Mouse (Mus musculus): ENCODE results near the gene Tjp2.
"Not testable (repeated sequence)": the region's sequence is repeated elsewhere in the genome, so short reads cannot be mapped to it uniquely, and the experiment has no call there.

The Tjp2 gene

DNA sequence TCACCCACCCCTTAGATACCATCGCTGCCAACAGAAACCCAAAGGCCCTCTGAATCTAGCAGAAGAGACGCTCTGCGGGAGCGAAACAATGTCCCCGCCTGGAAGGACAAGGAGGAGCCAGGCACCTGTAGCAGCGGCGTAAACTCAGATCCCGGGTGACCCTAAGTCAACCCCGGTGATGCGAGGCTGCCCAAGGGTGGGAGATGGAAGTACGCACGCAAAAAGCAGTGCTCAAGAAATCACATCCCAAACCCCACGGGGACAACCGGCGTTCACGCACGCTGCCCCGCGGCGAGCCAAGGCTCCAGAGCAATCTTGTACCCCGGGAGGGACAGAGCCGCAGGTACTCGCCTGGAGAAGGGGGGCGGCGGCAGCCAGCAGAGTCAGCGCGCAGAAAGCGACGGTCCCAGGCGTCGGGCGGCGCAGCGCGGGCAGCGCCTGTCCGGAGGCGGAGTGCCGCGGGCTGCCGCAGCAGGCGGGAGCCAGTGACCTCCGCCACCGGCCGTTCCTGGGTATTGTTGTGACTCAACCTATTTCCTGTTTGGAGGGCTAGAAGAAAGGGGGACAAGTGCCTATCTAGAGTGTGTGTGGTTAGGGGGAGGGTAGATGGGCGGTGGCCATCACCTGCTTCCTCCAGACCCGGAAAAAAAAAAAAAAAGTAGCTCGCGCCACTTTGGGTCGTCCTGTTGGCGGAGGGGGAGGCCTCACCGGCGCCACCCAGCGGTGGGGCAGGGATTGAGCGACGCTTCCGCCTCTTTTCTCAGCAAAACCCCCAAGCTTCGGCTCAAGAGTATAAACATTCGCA lies at the start of gene Tjp2:
Tjp2 (minus strand) TSS at position 531 of the 805 bp plus-strand sequence.
- peak; percentile 80 for DNase-seq (ENCODE audit: low read depth)

DNA sequence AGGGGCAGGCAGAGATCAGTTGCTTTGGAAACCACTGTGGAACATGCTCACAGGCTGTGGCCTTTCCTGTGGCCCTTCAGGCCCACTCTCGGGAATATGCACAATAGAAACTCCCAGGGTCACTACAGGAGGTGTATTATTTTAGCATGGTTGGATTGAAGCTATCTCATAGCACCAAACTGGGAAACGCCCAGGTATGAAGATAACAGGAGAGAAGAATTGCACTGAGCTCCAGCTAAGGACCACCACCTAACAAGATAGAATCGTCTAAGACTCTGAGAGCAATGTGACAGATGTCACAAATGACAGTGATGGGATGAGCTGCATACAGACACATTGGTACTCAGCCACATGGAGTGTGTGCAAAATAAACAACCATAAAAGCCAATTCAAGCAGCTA lies 49.5 kb upstream of the Tjp2 start:
- DNase-seq (ENCODE audit: low read depth) = no peak

DNA sequence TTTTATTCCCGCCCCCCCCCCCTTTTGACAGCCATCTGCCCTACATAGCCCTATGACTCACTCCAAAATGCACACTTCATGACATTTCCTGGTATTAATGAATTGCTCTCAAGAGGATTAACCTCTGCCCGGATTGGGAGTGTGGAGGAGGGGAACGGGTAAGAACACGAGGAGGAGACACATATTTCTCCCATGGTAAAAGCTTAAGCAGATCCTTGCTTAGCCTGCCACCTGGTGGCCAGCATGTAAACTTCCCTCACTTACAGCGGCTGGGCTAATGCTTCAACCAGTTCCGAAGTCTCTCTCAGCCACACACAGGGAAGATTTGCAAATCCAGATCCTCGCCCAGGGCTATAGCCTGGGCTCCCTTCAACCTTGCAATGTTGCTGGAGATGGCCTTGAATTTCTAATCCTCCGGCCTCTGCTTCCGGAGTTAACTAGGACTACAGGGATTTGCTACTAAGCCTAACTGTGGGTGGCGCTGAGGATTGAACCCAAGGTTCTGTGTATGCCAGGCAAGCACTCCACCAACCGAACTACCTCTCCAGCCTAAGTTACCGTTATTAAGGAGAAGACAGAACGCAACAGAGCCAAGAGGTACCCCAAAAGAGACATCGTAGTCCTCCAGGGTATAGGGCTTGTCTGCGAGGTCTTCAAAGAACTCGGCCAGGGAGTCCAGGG lies 47.1 kb upstream of the Tjp2 start:
- peak; percentile 87 for DNase-seq (ENCODE audit: low read depth)

DNA sequence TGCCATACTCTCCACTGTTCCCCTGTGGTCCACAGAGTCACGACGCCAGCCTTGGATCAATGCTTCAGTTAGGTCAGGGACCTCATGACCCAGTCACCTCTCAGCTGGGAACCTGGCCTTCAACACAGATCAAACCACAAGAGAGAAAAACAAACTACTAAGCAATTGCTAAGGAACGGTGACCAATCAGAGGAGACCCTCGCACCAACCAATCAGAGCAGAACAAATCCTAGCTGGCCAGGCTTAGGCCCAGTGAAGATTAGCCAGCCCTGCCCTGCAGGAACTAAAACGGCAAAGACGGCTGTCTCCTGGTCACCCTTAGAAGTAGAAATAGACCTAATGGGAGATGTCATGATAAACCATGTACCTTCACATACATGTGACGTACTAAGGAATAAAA lies 46.5 kb upstream of the Tjp2 start:
- DNase-seq (ENCODE audit: low read depth) = no peak

DNA sequence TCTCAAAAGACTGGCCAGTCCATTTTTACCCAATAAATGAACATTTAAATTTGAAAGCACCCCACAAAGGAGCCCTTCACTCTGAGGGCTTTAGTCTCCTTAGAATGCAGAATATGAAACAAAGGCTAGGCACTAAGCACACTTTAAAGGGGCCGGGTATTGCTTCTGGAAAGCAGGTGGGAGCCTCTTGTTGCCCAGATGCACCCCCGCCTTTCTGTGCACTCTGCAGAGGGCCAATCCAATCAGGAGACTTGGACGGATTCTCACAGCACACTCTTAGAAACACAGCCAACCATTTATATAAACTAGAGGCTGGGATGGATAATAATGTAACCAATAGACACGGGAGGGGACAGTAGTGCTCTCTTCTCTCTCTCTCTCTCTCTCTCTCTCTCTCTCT lies 43.7 kb upstream of the Tjp2 start:
- DNase-seq (ENCODE audit: low read depth) = no peak

DNA sequence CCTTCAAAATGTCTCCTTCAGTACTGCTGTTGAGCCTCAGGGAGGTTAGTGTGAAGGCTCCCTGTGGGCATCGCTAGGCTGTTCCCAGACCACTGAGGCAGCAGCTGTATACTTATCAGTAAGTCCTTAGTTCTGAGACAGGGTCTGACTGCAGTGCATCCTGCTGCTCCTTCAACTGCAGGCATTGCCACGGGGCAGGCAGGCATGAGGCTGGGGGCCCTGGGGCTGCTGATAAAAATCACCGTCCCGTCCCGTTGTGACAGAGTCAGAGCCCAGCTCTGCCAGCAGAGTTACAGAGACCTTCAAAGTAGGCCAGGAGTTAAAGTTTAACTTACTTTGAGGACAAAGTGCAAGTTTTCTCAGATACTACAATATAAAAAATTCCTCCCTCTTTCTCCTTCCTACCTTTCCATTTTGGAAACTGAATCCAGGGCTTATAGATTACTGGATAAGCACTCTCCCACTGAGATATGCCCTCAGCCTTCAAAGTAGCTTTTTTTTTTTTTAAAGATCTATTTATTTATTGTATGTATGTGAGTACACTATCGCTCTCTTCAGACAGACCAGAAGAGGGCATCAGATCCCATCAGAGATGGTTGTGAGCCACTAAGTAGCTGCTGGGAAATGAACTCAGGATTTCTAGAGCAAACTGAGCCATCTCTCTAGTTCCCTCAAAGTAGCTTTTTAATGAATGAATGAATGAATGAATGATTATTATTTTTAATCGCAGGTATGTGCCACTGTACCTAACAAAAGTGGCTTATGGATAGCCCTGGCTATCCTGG lies 41.4 kb upstream of the Tjp2 start:
- no peak for DNase-seq (ENCODE audit: low read depth)

DNA sequence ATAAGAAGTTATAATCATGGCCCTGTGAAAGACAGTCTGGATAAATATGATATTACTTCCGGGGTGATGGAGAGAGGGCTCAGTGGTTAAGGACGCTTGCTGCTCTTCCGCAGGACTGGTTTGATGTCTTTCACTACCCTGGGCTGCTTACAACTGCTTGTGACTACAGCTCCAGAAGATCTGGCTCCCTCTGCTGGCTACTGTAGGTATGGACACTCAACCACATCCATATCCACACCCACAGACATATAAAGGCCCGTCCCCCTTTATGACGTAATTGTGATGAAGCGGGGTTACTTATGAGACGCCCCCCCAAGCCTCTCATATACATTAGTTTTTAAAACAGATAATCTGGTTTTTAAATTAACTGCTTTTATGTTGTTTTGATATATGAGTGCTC lies 40.2 kb upstream of the Tjp2 start:
- DNase-seq (ENCODE audit: low read depth) = peak; percentile 93

DNA sequence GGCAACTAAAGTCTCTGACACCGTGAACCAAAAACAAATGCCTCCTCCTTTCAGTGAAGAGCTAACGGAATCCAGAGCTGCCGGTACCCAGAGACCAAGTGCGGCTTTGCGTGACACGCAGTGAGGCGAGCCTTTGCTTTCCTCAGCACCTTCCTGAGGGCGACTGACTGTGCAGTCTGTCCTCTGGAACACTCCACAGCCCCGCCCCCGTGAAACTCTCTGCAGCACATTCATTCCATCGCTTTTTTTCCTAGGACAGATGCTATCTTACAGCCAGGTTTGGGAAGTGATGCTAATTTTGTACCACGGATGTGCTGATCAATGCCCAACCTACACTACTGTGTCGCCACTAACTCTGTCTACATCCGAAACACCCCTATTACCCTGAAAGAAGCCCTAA lies 37.9 kb upstream of the Tjp2 start:
- DNase-seq (ENCODE audit: low read depth) = no peak

DNA sequence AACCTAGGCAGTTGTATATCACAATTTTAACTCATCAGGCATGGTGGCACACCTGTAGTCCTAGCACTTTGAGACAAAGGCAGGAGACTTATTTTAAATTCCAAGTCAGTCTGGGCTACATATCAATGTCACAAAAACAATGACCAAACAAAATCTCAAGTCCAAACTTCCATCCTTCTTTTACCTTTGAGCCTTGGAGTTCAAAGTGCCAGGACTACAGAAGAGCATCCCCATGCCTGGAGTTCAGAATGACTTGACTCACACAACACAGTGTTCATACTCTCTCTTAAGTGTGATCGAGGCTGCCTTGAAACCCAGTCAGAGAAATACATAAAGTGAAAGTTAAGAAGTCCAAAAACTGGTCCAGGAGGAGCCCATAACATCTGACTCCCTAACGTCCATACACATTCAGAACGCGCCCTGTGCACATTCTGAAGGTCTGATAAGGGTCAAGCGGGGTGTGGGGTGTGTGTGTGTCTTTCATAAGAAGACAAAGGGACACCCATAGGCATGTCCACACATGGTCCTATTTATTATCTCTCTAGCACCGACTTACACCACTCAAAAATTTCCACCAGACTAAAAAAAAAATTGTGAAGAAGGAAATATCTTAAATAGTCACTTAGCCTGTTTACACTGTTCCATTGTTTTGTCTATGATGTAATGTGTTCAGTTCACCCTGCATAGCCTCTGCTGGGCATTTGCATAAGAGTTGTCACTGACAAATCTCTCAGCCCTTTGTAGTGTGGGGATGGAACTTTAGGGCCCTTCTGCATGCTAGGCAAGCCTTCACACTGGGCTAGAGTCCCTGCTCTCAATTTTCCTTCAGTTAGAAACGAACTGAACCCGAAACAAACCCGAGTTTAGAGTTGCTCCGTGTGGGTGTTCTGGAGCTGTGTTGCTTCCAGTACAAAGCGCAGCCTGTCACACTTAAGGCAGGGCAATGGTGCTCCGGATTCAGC lies 34.8 kb upstream of the Tjp2 start:
- DNase-seq (ENCODE audit: low read depth) = no peak

DNA sequence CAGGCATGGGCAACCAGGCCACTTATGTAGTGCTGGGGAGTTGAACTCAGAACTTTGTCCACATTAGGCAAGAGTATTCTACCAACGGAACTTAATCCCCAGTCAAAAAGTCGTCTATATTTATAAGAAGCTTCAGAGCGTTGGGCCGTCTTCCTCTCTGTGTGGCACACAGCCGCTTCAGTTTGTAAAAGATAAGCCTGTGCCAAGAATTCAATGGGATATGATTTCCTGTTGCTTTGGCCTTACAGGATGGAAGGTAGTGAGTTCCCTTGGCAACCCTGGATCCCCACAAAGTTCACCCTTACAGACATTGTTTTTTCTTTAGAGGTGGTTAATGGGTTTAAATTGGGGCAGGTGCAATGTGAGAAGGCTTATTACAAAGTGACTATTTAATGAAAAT lies 33.5 kb upstream of the Tjp2 start:
- DNase-seq (ENCODE audit: low read depth) = no peak

DNA sequence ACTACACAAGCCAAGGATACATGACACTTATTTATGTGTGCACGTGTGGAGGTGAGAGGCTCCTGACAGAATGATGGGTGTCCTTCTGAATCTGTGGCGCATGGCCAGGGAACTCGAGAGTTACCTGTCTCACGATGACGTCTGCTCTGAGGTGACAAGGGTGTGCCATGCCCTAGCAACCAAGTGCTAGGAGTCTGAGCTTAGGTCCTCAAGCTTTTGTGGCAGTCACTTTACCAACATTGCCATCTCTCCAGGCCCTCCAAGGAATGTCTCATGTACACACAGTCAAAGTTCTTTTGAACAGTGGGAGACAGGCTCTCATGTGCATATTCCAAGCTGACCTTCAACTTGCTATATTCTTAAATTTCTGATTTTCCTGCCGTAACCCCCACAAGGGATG lies 33.1 kb upstream of the Tjp2 start:
- DNase-seq (ENCODE audit: low read depth) = no peak

DNA sequence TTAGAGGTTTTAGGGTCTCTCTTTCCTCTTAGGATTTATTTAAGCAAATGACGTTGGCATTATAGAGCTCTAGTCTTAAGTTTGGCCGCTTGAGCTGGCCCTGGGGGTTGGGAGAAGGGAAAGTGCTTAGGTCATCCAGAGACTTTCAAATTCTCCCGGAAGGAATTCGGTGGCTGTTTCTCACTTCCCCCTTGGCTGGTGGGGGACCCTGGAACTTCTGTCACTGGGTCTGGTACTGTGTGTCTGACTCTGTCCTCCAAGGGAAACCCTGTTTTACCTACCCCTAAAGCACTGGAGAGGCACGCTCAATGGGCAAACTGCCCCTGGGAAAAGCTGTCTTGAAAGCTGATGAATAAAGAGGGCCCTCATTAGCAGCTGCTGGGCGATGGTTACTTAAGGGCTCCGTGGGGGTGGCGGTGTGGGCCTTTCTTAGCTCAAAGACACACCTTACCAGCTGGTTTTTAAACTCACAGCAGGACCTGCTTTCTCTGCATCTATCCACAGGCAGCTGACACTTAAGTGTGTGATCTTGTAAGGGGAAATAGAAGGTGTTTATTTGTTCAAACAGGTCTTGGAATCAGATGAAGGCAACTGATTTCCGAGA lies 28.9 kb upstream of the Tjp2 start:
- no peak for DNase-seq (ENCODE audit: low read depth)

DNA sequence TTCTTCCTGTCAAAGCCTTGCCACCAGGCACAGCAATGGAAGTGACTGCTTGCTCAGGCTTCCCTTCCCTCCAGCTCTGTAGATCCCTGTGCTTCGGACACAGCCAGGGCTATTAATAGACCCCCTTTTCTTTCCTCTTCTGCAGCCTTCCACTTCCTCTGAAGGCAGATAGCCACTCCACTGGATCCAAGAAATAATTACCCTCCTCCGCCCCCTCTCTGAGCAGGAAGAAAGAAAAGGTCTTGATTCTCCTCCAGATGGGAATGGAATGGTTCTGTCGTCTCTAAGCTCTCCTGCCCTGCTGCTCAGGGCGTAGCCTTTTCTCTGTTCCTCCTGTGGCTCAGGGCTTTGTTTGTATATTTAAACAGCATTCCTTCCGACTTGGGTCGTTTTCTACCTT lies 27.0 kb upstream of the Tjp2 start:
- DNase-seq (ENCODE audit: low read depth) = no peak

DNA sequence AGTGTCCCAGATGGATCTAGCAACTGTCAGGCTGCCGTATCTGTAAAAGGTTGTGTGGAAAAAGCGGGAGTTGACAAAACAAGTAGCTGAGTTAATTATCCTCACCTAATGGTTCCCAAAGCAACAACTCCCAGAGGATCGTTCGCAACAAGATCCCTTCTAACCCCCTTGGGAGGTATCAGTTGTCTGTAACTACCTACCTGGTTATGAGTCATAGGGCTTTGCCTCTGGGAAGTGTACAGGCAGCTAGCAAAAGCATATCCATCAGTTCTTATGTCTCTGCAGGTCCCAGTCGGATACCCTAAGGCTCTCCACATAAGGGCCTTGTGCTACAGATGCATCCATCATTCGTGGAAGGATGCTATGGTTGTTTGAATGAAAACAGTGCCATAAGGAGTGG lies 18.5 kb upstream of the Tjp2 start:
- DNase-seq (ENCODE audit: low read depth) = no peak

DNA sequence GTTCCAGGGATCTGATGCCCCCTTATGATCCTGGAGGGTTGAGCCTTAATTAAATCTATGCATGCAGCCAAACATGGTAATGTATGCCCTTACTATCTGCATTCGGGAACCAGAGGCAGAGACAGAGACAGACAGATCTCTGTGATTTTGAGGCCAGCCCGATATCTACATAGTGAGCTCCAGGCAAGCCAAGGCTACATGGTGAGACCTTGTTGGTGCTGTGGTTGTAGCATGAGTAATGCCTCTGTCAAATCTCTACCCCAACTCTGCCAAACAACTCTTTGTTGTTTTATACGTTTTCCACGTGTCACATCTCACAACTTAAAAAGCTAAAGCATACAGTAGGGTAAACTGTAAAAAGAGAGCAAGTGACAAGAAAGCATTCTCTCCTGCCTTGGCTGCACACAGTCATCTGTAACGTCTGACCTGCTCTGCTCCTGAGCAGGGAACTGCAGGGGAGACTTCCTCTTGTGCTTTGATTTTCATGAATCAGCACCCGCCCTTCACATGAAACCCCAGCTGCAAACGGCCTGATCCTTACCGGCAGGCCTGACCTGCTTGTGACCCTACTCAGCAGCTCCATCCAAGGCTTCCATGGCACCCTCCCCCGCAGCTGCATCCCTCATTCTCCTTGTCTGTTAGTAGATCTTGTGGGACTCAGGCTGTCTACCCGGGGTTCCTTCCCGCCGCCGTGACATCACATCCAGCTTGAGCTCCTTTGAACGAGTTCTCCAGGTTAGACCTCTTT lies 17.1 kb upstream of the Tjp2 start:
- DNase-seq (ENCODE audit: low read depth) = no peak

DNA sequence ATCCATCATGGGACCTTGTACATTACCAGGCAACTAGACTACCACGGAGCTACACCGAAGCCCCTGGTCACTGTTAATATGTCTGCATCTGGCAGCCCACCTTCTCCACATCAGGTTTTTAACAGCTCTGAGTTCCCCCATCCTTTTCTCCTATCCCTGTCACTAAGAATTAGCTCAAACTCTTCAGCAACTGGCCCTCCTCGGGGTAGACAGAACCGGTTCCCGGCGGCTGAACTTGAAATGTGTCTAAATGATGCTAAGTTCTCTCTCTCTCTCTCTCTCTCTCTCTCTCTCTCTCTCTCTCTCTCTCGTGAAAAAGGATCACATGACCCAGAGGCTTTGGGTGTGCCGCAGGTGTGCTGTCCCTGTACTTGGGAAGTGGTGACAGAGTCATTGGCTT lies 16.4 kb upstream of the Tjp2 start:
- DNase-seq (ENCODE audit: low read depth) = no peak

DNA sequence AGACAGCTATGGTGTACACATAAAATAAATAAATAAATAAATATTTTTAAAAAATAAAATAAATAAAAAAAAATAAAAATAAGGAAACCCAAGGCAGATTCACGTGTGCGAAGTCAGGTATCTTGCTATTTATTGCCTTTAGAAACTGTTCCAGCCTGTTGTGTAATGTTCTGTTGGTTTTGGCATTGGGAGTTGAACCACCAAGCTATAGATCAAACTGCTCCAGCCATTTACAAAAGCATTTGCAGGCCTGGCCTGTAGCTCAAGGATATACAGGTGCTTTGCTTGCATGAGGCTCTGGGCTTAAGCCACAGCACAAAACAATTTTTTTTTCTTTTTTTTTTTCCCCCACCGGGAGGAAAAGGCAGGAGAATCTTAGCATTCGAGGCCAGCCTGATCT lies 13.2 kb upstream of the Tjp2 start:
- no peak for DNase-seq (ENCODE audit: low read depth)

DNA sequence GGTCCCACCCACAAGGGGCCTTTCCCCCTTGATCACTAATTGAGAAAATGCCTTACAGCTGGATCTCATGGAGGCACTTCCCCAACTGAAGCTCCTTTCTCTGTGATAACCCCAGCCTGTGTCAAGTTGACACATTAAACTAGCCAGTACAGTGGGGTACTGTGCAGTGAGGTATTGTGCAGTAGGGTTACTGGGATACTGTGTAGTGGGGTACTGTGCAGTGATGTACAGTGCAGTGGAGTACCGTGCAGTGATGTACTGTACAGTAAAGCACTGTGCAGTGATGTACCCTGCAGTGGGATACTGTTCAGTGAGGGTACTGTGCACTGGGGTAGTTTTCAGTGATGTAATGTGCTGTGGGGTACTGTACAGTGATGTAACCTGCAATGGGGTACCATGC lies 7.5 kb upstream of the Tjp2 start:
- DNase-seq (ENCODE audit: low read depth) = not testable (repeated sequence)

DNA sequence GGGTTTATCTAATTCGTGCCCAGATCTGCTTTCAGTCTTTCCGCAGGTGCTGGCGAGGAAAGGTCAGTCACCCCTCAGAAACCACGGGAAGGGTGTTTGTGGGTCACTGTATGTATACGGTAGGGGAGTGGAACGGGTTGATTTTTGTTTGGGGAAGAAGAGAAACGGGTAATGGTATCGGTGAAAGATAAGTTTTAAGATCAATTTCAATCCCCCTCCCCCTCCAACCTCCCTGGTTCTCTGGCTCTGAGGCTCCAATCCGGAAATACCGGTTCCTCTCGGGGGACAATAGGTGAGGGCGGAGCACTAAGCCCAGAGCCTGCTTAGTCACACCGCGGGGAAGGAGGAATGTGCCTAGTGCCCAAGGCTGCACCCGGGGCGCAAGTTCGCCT lies 471 bp upstream of the Tjp2 start:
- peak; percentile 72 for DNase-seq (ENCODE audit: low read depth)

DNA sequence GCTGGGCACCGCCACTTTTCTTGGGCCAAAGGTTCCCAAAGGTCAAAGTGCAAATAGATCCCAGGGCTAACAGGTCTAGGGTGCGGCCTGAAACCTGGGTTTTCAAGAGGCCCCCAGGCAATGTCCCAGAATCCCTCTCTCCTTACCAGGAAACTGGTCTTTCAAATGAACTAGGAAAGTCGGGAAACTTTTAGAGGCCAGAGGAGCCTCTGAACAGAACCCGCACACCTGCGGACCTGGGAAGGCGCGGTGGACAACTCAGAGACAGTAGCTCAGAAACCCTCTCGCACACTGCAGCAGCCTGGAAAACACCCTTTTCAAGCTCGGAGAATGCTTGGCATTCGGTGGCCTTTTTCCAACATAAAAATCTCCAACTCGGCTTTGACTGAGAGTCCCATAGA lies 979 bp downstream of the Tjp2 start:
- DNase-seq (ENCODE audit: low read depth) = no peak

DNA sequence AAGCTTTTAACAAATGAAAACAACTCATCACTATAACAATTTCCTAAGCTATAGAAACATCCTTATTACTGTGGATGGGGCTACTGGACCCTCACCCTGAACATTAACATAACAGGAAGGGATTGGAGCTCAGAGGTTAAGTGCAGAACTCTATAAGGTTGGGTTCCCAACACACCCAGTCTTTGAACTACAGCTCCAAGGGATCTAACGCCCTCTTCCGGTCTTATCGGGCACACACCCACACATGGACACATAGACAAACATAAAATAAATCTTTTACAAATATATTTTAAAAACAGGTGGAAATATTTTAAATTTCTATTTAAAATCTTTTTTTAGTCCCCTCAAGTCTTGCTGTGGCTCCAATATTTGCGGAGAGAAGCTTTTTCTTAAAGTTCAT lies 3.4 kb downstream of the Tjp2 start:
- no peak for DNase-seq (ENCODE audit: low read depth)

All from induced T-regulatory cell, adult 2 months (primary cell).